Mouse (Mus musculus): ENCODE results near the gene Ncbp2. TPM values are rescaled to one million over a fixed set of nuclear protein-coding genes. Genes with fewer than 3 reads are reported as not detected.

Ncbp2 gene
- polyA plus RNA-seq, 1 experiment from 2014 or later: 88.3 TPM

Small RNAs within 50 kb of the gene (microRNA-seq; reads per million reads assigned to microRNA genes)
- gene Gm26269: not detected

Other genes with a start within 250 kb of the Ncbp2 start
- gene Meltf, start 69.7 kb upstream of the Ncbp2 start, polyA plus RNA-seq (2014; fragmentation: Nextera tagmentation; extraction: Ambion mirVana): 0.17 and 0.22 TPM in 2 replicates
- gene Pigz, start 14.7 kb upstream of the Ncbp2 start, polyA plus RNA-seq (2014; fragmentation: Nextera tagmentation; extraction: Ambion mirVana): 3.8 and 5.6 TPM in 2 replicates
- 126 and 129 TPM in 2 replicates for gene 0610012G03Rik, start within 50 bp of the Ncbp2 start, polyA plus RNA-seq (2014; fragmentation: Nextera tagmentation; extraction: Ambion mirVana)
- gene Senp5, start 54.8 kb downstream of the Ncbp2 start, polyA plus RNA-seq (2014; fragmentation: Nextera tagmentation; extraction: Ambion mirVana): 8.4 and 10.1 TPM in 2 replicates
- gene Pak2, start 130.8 kb downstream of the Ncbp2 start, polyA plus RNA-seq (2014; fragmentation: Nextera tagmentation; extraction: Ambion mirVana): 30.6 and 34.5 TPM in 2 replicates
- 96.8 and 109 TPM in 2 replicates for gene Pigx, start 151.2 kb downstream of the Ncbp2 start, polyA plus RNA-seq (2014; fragmentation: Nextera tagmentation; extraction: Ambion mirVana)
- gene Cep19, start 151.3 kb downstream of the Ncbp2 start, polyA plus RNA-seq (2014; fragmentation: Nextera tagmentation; extraction: Ambion mirVana): 50.3 and 53.0 TPM in 2 replicates
- 6.9 and 7.9 TPM in 2 replicates for gene Nrros, start 217.1 kb downstream of the Ncbp2 start, polyA plus RNA-seq (2014; fragmentation: Nextera tagmentation; extraction: Ambion mirVana)
- not detected in 2 replicates for gene Bex6, start 231.3 kb downstream of the Ncbp2 start, polyA plus RNA-seq (2014; fragmentation: Nextera tagmentation; extraction: Ambion mirVana)

Measured in hindbrain, embryonic 14.5 days (tissue).